22 mouse cellular contexts compared by ENCODE assay signal in genomic region chr3:145140236-145140635, GRCm38 (mm10). TPM values are rescaled to one million over a fixed set of nuclear protein-coding genes. Genes with fewer than 3 reads are reported as not detected.
"Had no signal": no experiment of that assay in that cellular context is flagged by ENCODE, and none has a peak within 500 bp of the region (broad histone marks: within the 10 kb centered on the region; RNA-seq: fewer than 3 reads in every experiment).

No protein-coding gene starts in this region.

- H3K4me1 ChIP-seq: midbrain, embryonic 10.5 days; midbrain, embryonic 12.5 days; neural tube, embryonic 13.5 days; neural tube, embryonic 15.5 days had no signal

- H3K4me3 ChIP-seq: midbrain, embryonic 10.5 days; midbrain, embryonic 12.5 days; myocyte; neural tube, embryonic 13.5 days; neural tube, embryonic 15.5 days had no signal

- H3K9me3 ChIP-seq: midbrain, embryonic 10.5 days; midbrain, embryonic 12.5 days; neural tube, embryonic 13.5 days; neural tube, embryonic 15.5 days had no signal

- ATAC-seq: midbrain, embryonic 16.5 days had no signal

- H3K9ac ChIP-seq: lung, embryonic 14.5 days; midbrain, embryonic 12.5 days; neural tube, embryonic 13.5 days; neural tube, embryonic 15.5 days had no signal

- H3K27me3 ChIP-seq: midbrain, embryonic 12.5 days; neural tube, embryonic 13.5 days; neural tube, embryonic 15.5 days had no signal

- DNase-seq: lung, adult 18-20 months; lung, embryonic 14.5 days; lung, postnatal 10 days; lung, postnatal 4 days; midbrain, embryonic 14.5 days; retina, postnatal 1 day; right cerebral cortex, adult 18-20 months; right cerebral cortex, postnatal 25 days; right cerebral cortex, postnatal 4 days; spleen, adult 18-20 months; thymus, adult 18-20 months; thymus, postnatal 14 days; thymus, postnatal 36 days had no signal

- H3K4me2 ChIP-seq: lung, embryonic 14.5 days; midbrain, embryonic 12.5 days; neural tube, embryonic 13.5 days; neural tube, embryonic 15.5 days had no signal

- H3K27ac ChIP-seq: midbrain, embryonic 10.5 days; midbrain, embryonic 12.5 days; neural tube, embryonic 13.5 days; neural tube, embryonic 15.5 days had no signal

- H3K36me3 ChIP-seq: neural tube, embryonic 15.5 days had no signal

RNA-seq across cellular contexts. Expression of gene Clca2, which starts 41.0 kb away (rescaled TPM):
- total RNA-seq: megakaryocyte, adult 5-6 weeks; megakaryocyte-erythroid progenitor cell, adult 5-6 weeks had no signal
- polyA plus RNA-seq: liver, embryonic 16.5 days; midbrain, embryonic 14.5 days; neural tube, embryonic 15.5 days had no signal
